In genomic region chr13:108119411-108120310, GRCm38 (mm10) we compare ENCODE assay signal across 22 mouse cellular contexts. TPM values are rescaled to one million over a fixed set of nuclear protein-coding genes. Genes with fewer than 3 reads are reported as not detected.
DNase-seq lines count a peak whose midpoint lies in the region; ATAC-seq and TF ChIP-seq lines count a peak whose summit lies in the region.
"Had no signal": no experiment of that assay in that cellular context is flagged by ENCODE, and none has a peak within 500 bp of the region (broad histone marks: within the 10 kb centered on the region; RNA-seq: fewer than 3 reads in every experiment).

No protein-coding gene starts in this region.

- no peaks in the 10 kb centered on the region for H3K9me3 ChIP-seq in heart, embryonic 11.5 days (replicated peaks; ENCODE audit: control insufficient read depth, low read length)
- no peaks in the 10 kb centered on the region for H3K9me3 ChIP-seq in lung, postnatal 0 days (ENCODE audit: low read length)
- H3K9me3 ChIP-seq in stomach, postnatal 0 days (ENCODE audit: control insufficient read depth, low read length): no peaks in the 10 kb centered on the region
- H3K9me3 ChIP-seq: embryonic facial prominence, embryonic 12.5 days; hindbrain, embryonic 12.5 days; limb, embryonic 10.5 days; liver, embryonic 15.5 days; lung, embryonic 15.5 days; midbrain, embryonic 12.5 days had no signal

- no peaks in the 10 kb centered on the region for H3K36me3 ChIP-seq in heart, embryonic 11.5 days (ENCODE audit: control insufficient read depth, insufficient read depth, low read length)
- H3K36me3 ChIP-seq in lung, postnatal 0 days (ENCODE audit: insufficient read depth, low read length): no peaks in the 10 kb centered on the region
- no peaks in the 10 kb centered on the region for H3K36me3 ChIP-seq in stomach, postnatal 0 days (ENCODE audit: control insufficient read depth, insufficient read depth, low read length)
- H3K36me3 ChIP-seq: embryonic facial prominence, embryonic 12.5 days; hindbrain, embryonic 12.5 days; limb, embryonic 10.5 days; liver, embryonic 15.5 days; lung, embryonic 15.5 days; midbrain, embryonic 12.5 days had no signal

- H3K4me1 ChIP-seq in heart, embryonic 11.5 days (ENCODE audit: control insufficient read depth, insufficient read depth, low read length): peaks cover 5% of the 10 kb centered on the region
- no peaks in the 10 kb centered on the region for H3K4me1 ChIP-seq in lung, postnatal 0 days (ENCODE audit: insufficient read depth, low read depth, low read length)
- no peaks in the 10 kb centered on the region for H3K4me1 ChIP-seq in stomach, postnatal 0 days (replicated peaks; ENCODE audit: control insufficient read depth, insufficient read depth)
- H3K4me1 ChIP-seq: liver, embryonic 15.5 days; lung, embryonic 15.5 days had no signal

- no peak for DNase-seq in heart, adult 9 months (ENCODE audit: low spot score in 2 of 2)
- DNase-seq in lung, postnatal 0 days (ENCODE audit: low spot score): peak; percentile 19
- no peak for DNase-seq in lung, postnatal 10 days
- DNase-seq in R1 (ENCODE audit: low read depth, low spot score): peak; percentile 71
- DNase-seq in stomach, postnatal 0 days (ENCODE audit: low spot score): no peak
- no peak for DNase-seq in c-Kit-positive CD71-positive TER-119-positive erythroid progenitor cells, embryonic 14.5 days (ENCODE audit: low spot score)
- DNase-seq: cerebellum, adult 18-20 months; cerebellum, postnatal 25 days; gastrocnemius, adult 2 months; kidney, adult 18-20 months; liver; right cerebral cortex, postnatal 14 days; thymus, postnatal 14 days had no signal

- no peak for TF ChIP-seq EP300 in lung, postnatal 0 days (IDR thresholded peaks at IDR 0.05)
- no peak for TF ChIP-seq EP300 in stomach, postnatal 0 days (optimal IDR thresholded peaks at IDR 0.05)

- ATAC-seq in heart, embryonic 11.5 days (replicated peaks; ENCODE audit: insufficient number of reproducible peaks, low FRiP score, low TSS enrichment): no peak
- peak; percentile 50 for ATAC-seq in lung, postnatal 0 days
- ATAC-seq in stomach, postnatal 0 days (ENCODE audit: low FRiP score, low TSS enrichment): peak; percentile 83

- no peak overlapping the region for H3K9ac ChIP-seq in heart, embryonic 11.5 days (ENCODE audit: low read depth, low read length)
- H3K9ac ChIP-seq in lung, postnatal 0 days (replicated peaks; ENCODE audit: low read depth): no peak overlapping the region
- H3K9ac ChIP-seq in stomach, postnatal 0 days (ENCODE audit: low read length): no peak overlapping the region
- H3K9ac ChIP-seq: embryonic facial prominence, embryonic 12.5 days; hindbrain, embryonic 12.5 days; liver, embryonic 15.5 days; lung, embryonic 15.5 days; midbrain, embryonic 12.5 days had no signal

- peak overlapping the region; percentile 19; the same call in 1 of the 2 replicates for H3K4me2 ChIP-seq in heart, embryonic 11.5 days
- no peak overlapping the region for H3K4me2 ChIP-seq in lung, postnatal 0 days (replicated peaks; ENCODE audit: low read depth, low read length)
- no peak overlapping the region for H3K4me2 ChIP-seq in stomach, postnatal 0 days (replicated peaks; ENCODE audit: low read depth)
- H3K4me2 ChIP-seq: embryonic facial prominence, embryonic 12.5 days; hindbrain, embryonic 12.5 days; liver, embryonic 15.5 days; lung, embryonic 15.5 days; midbrain, embryonic 12.5 days had no signal

- WGBS in heart, embryonic 11.5 days (ENCODE audit: insufficient replicate concordance): 45% methylated on average over 9 of the region's 9 CpGs
- WGBS in lung, postnatal 0 days: 49% methylated on average over 9 of the region's 9 CpGs
- WGBS in stomach, postnatal 0 days: 47% methylated on average over 9 of the region's 9 CpGs

- no peaks in the 10 kb centered on the region for H3K27me3 ChIP-seq in heart, embryonic 11.5 days (ENCODE audit: control insufficient read depth, insufficient read depth, low read length)
- H3K27me3 ChIP-seq in lung, postnatal 0 days (replicated peaks; ENCODE audit: insufficient read depth, low read length): no peaks in the 10 kb centered on the region
- no peaks in the 10 kb centered on the region for H3K27me3 ChIP-seq in stomach, postnatal 0 days (ENCODE audit: control insufficient read depth, insufficient read depth, low read length)
- H3K27me3 ChIP-seq: CH12.LX; embryonic facial prominence, embryonic 12.5 days; hindbrain, embryonic 12.5 days; liver, embryonic 15.5 days; lung, embryonic 15.5 days; midbrain, embryonic 12.5 days had no signal

- no peak overlapping the region for H3K4me3 ChIP-seq in heart, embryonic 11.5 days (ENCODE audit: low read depth, low read length)
- H3K4me3 ChIP-seq in lung, postnatal 0 days (ENCODE audit: low read depth, low read length): no peak overlapping the region
- H3K4me3 ChIP-seq in stomach, postnatal 0 days (ENCODE audit: low read depth, low read length): no peak overlapping the region
- H3K4me3 ChIP-seq: embryonic facial prominence, embryonic 12.5 days; gastrocnemius, adult 2 months; hindbrain, embryonic 12.5 days; limb, embryonic 10.5 days; liver, embryonic 15.5 days; lung, embryonic 15.5 days; midbrain, embryonic 12.5 days had no signal

- 0 out of 2 replicates have a peak, but pooled peaks have one; percentile 6 for TF ChIP-seq CTCF in lung, postnatal 0 days (IDR thresholded peaks at IDR 0.05)
- no peak for TF ChIP-seq CTCF in stomach, postnatal 0 days (IDR thresholded peaks at IDR 0.05; ENCODE audit: low read depth)

- H3K27ac ChIP-seq in heart, embryonic 11.5 days (ENCODE audit: low read depth, low read length): peak overlapping the region; percentile 35; the same call in 1 of the 2 replicates
- no peak overlapping the region for H3K27ac ChIP-seq in lung, postnatal 0 days (ENCODE audit: low read length)
- no peak overlapping the region for H3K27ac ChIP-seq in stomach, postnatal 0 days (replicated peaks)
- H3K27ac ChIP-seq: embryonic facial prominence, embryonic 12.5 days; gastrocnemius, adult 2 months; hindbrain, embryonic 12.5 days; kidney, postnatal 0 days; limb, embryonic 10.5 days; liver, embryonic 15.5 days; lung, embryonic 15.5 days; midbrain, embryonic 12.5 days had no signal

RNA-seq across cellular contexts. Expression of gene Ndufaf2, which starts 38.8 kb away (rescaled TPM):
- polyA plus RNA-seq in heart, embryonic 11.5 days (2014; fragmentation: Nextera tagmentation; extraction: Ambion mirVana): 64.1 and 65.3 TPM in 2 replicates
- 35.7 and 37.2 TPM in 2 replicates for polyA plus RNA-seq in lung, postnatal 0 days (2015; fragmentation: Nextera tagmentation; extraction: Ambion mirVana)
- polyA plus RNA-seq in stomach, postnatal 0 days (2015; fragmentation: Nextera tagmentation; extraction: Ambion mirVana): 39.9 and 44.9 TPM in 2 replicates

RNA-seq across cellular contexts. Expression of gene Ercc8, which starts 38.9 kb away (rescaled TPM):
- 14.5 and 14.7 TPM in 2 replicates for polyA plus RNA-seq in heart, embryonic 11.5 days (2014; fragmentation: Nextera tagmentation; extraction: Ambion mirVana)
- polyA plus RNA-seq in lung, postnatal 0 days (2015; fragmentation: Nextera tagmentation; extraction: Ambion mirVana): 8.3 and 9.0 TPM in 2 replicates
- polyA plus RNA-seq in stomach, postnatal 0 days (2015; fragmentation: Nextera tagmentation; extraction: Ambion mirVana): 8.3 and 8.4 TPM in 2 replicates

Comparison
In these comparisons a context has a peak if more than half of its experiments do, and no peak if none do; other contexts are left out.
1. DNase-seq: peak in lung, postnatal 0 days (single experiment) and R1 (single experiment); none in heart, adult 9 months (0 of 2), lung, postnatal 10 days (single experiment), stomach, postnatal 0 days (single experiment) and c-Kit-positive CD71-positive TER-119-positive erythroid progenitor cells, embryonic 14.5 days (single experiment).